Mouse (Mus musculus): Measurements from ENCODE around the gene Ccl3.

Ccl3 gene

DNA sequence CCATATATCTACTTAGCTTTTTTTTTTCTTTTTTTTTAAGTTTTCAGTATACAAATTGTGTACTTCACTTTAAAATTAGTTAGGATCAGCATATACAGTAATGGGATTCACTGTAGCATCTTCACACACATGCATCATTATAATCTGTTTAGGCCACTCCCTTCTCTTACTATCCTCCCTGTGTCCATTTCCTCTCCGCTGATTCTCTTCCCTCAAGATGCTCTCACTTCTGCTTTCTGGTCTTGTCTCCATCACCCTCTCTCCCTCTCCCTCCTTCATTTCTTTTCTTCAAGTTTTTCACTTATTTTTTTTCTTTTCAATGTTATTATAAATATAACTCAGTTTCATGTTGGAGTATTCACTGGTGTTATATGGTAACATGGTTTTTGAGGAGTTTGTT is 30.1 kb downstream of the Ccl3 start:
- DNase-seq: no peak

DNA sequence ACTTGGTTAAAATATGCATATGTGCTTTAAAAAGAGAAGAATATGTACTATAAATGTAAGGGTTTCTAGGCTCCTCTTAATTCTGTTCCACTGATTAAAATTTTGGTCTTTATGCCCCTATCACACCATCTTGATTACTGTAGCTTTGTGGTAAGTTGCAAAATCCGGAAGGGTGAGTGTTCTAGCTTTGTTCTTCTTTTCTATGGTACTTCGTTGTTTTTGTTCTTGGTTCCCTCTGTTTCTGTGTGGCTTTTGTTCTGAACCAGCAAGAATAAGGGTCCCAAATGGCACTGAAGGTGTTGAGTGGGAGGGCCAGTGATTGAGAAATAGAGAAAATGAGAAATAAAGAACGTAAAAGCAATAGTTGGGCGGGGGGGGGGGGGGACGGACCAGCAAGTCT is 30.9 kb downstream of the Ccl3 start:
- DNase-seq: no peak

DNA sequence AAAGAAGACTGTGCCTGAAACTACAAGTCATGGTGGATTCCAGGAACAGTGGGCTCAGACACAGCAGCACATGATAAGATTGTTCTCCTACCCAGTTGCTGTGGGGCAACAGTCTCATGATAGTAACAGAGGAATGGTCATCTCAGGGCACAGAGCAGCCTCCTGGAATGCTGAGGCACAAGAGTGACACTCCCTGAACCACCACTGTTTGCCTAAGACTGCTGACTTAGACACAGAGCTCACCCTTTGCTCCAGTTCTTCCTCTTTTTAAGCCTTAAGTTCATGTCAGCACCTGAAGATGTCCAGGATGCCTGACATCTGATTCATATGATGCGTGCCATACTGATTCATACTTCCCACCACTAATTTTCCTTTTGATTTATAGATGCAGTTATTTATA is 32.6 kb downstream of the Ccl3 start:
- DNase-seq: no peak

DNA sequence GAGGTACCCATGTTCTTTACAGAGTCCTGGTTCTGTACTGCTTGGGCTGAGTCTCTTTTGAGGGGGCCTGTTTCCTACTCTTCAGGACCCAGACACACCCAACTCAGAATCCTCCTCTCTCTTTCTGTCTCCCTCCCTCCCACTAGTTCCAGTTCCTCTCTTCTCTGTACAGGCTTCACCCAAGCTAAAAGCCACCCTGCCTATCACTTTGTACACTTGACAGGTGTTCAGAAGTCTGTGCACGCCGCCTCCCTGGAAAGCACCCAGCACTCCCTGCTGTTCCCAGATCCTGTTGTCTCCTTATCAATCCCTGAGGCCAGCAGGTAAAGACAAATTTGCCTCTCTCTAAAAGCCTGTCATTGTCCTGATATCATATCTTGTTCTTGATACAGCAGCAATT is 38.3 kb downstream of the Ccl3 start:
- no peak for DNase-seq

DNA sequence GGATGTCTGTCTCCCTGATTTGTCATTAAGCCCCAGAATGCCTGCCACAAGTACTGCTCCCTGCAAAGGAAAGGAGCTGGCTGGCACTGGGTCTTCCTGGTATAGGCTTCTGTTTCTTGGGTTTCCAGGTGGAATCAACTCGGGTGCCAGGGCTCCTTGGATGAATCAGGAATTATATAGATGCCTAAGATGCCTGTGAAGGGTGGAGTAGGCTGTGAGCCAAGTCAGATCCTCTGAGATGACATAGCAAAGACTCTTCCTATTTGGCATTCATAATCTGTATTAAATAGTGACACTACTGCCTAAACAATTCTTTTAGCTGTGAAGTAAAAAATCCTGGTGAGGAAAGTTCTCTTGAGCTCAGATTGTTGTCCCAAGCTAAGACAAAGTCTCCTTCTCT is 42.8 kb downstream of the Ccl3 start:
- no peak for DNase-seq

DNA sequence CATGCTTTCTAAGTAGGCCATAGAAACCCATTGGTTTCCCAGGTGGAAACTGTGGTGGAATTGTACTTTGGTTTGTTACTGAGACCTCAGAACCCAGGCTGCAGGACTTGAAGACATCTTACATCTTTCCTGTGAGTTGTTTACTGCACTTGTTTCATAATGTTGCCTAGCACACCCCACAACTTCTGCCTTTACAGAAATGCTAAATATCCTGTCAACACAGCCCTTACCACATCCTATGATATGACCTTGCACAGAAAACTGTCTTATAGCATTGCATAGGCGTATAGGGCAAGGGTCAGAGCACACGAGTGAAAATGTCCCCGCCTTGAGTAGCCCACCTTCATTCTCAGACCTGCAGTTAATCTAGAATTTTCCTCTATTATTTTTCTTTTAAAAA is 43.6 kb downstream of the Ccl3 start:
- DNase-seq: no peak

DNA sequence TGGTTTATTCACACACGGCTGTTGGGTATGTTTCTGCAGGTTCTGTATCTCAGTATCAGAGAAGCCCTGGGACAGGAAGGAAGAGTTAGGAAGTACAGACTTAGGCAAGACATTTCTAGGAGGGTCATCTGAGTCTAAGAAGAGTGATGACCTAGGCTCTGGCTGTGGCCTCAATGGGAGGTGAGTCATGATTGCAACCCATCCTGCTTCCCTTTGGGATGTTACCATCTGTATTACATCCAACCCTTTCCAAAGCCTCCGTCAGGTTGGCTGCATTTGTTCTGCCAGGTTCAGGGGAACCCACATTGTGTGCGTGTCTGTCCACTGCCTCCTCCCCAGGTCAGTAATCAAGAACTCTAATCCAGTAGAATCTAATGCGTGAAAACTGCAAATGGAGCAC is 44.5 kb downstream of the Ccl3 start:
- no peak for DNase-seq

DNA sequence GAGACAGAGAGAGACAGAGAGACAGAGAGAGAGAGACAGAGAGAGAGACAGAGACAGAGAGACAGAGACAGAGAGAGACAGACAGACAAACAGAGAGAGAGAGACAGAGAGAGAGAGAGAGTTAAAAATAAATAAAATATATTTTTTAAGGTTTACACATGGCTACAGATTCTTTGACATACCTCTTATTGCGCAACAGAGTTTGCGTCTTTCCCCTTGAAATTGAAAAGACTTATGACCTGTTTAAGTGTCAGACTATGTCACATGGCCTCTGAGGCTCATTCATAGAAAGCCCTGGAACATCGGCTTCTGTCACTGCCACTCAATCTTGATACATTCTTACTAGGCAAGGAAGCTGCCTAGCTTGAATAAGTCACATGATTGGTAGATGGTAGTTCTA is 45.8 kb downstream of the Ccl3 start:
- no peak for DNase-seq

DNA sequence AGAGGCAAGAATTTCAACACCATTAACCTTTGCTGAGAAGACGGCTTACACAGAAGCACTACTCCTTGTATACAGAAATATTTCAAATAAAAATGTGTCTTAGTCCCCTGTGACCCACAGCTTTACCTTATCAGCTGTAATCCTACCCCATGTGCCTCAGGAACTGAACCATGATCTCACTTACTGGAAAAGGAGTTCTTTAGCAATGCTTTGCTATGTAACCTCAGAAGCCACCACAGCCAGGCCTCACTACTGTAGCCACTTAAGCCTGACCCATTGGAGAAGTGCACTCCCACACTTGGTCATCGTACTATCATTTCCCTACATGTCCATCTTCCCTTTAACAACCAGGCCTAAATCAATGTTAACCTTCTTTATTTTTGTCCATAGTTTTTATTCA is 48.6 kb downstream of the Ccl3 start:
- DNase-seq: no peak

DNA sequence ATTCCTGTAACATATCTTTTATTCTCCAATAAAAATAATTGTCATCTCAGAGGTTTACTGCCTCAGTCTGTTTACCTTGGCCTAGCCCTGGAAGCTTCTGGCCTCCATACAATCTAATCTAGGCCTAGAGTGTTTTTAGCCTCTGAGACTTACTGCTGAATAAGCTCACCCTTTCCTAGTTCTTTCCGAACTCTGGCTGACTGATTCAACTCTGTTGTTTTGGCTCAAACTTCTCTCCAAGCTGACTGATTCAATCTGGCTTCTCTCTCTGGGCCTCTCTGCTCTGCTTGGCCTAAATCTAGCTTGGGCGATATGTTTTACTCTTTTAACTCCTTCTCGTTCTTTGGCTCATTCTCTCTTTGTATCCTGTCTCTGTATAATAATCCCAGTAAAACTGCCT is 50.2 kb downstream of the Ccl3 start:
- DNase-seq: no peak

DNA sequence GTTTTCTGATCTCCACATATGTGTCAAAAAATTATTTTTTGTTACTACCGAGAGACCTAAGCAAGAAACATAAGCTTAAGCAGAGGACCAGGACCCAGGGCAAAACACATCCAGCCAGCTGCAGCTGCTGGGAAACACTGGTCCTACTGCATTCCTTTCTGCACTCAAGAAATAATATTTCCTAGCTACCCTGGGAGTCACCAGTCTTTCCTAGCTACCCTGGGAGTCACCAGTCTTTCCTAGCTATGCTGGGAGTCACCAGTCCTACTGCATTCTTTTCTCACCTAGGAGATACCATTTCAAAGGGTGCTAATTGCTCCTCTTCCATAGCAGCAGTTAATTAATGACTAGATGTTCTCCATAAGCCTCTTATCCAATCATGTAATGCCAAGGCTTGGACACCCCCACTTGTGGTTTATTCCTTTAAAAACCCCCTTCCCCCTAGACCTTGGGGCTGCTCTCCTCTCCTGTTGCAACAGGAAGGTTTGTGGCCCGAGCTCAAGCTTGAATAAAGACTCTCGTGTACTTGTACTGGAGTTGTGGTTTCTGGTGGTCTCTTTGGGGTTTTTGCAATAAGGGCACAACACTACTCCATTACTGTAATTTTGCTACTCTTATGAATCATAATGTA is 50.8 kb downstream of the Ccl3 start:
- DNase-seq: no peak

Data from kidney, postnatal 36 days (tissue).